Mouse (Mus musculus): ENCODE results near the gene Olfr485. TPM values are rescaled to one million over a fixed set of nuclear protein-coding genes. Genes with fewer than 3 reads are reported as not detected.

Gene Olfr485
- not detected in 2 replicates for polyA plus RNA-seq (2012; rRNA removed)

DNA sequence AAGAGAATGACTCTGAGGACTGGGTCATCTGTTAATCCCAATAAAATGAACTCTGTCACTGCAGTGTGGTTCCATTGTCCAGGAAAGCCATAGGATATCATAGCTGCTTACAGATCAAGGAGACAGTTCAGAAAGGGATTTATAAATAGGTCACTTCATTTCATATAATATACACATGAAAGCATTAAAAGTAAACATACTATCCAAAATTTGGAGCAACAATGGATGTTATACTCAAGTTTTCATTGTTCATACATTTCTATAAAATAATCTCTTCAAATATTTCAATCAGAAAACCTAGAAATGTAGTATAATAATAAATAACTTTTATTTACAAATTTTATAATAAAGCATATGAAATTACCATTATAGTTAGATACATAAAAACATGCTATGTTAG, at the start of gene Olfr485:
Gene Olfr485, minus strand, starts transcription at position 101 of the 400 bp plus-strand sequence.

DNA sequence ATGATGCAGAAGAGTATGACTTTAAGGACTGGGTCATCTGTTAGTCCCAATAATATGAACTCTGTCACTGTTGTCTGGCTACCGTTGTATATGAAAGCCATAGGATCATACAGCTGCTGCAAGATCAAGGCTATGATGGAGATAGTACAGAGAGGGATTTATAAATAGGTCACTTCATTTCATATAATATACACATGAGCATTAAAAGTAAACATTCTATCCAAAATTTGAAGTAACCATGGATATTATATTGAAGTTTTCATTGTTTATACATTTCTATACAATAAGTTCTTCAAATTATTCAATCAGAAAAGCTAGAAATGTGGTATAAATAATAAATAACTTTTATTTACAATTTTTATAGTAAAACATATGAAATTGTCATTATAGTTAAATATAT, 13.0 kb upstream of the Olfr485 start, which contains the start of gene Olfr486:
Gene Olfr486, minus strand, starts transcription at position 101 of the 400 bp plus-strand sequence.

DNA sequence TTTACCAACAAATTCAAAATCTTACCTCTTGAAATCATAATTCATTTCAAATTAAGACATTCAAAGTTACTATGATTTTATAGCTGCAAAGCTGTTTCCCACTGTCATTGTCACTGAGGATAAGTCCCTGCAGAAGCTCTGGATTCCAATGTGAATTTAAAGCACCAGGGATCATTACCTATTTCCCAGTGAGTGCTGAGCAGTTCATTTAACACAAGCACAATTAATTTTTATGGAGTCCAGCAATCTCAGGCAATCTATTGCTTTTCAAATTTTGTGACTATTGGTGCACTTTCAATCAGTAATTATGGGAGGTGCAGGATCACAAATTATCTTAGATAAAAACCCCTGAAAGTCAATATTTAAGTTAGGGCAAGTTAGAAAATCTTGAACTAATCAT, 32.3 kb downstream of the Olfr485 start, which contains the start of gene Olfr484:
Gene Olfr484, minus strand, starts transcription at position 101 of the 400 bp plus-strand sequence.

Other genes with a start within 250 kb of the Olfr485 start
- gene Olfr473, start 229.4 kb downstream of the Olfr485 start, polyA plus RNA-seq (2012; rRNA removed) = not detected in 2 replicates
- not detected in 2 replicates for gene Olfr474, start 205.2 kb downstream of the Olfr485 start, polyA plus RNA-seq (2012; rRNA removed)
- not detected in 2 replicates for gene Olfr476, start 195.1 kb downstream of the Olfr485 start, polyA plus RNA-seq (2012; rRNA removed)
- gene Olfr477, start 173.2 kb downstream of the Olfr485 start, polyA plus RNA-seq (2012; rRNA removed) = not detected in 2 replicates
- gene Olfr478, start 125.9 kb downstream of the Olfr485 start, polyA plus RNA-seq (2012; rRNA removed) = not detected in 2 replicates
- gene Olfr479, start 109.2 kb downstream of the Olfr485 start, polyA plus RNA-seq (2012; rRNA removed) = not detected in 2 replicates
- not detected in 2 replicates for gene Olfr480, start 92.5 kb downstream of the Olfr485 start, polyA plus RNA-seq (2012; rRNA removed)
- not detected in 2 replicates for gene Olfr481, start 80.0 kb downstream of the Olfr485 start, polyA plus RNA-seq (2012; rRNA removed)
- gene Olfr482, start 62.3 kb downstream of the Olfr485 start, polyA plus RNA-seq (2012; rRNA removed) = not detected in 2 replicates
- gene Olfr483, start 59.0 kb downstream of the Olfr485 start, polyA plus RNA-seq (2012; rRNA removed) = not detected in 2 replicates
- not detected in 2 replicates for gene Olfr484, start 32.4 kb downstream of the Olfr485 start, polyA plus RNA-seq (2012; rRNA removed)
- not detected in 2 replicates for gene Olfr486, start 12.9 kb upstream of the Olfr485 start, polyA plus RNA-seq (2012; rRNA removed)
- gene Olfr487, start 54.8 kb upstream of the Olfr485 start, polyA plus RNA-seq (2012; rRNA removed) = not detected in 2 replicates
- gene Olfr488, start 98.5 kb upstream of the Olfr485 start, polyA plus RNA-seq (2012; rRNA removed) = not detected in 2 replicates
- gene Olfr490, start 129.1 kb upstream of the Olfr485 start, polyA plus RNA-seq (2012; rRNA removed) = not detected in 2 replicates
- not detected in 2 replicates for gene Olfr491, start 153.6 kb upstream of the Olfr485 start, polyA plus RNA-seq (2012; rRNA removed)
- gene Olfr492, start 163.8 kb upstream of the Olfr485 start, polyA plus RNA-seq (2012; rRNA removed) = not detected in 2 replicates
- gene Olfr493, start 187.1 kb upstream of the Olfr485 start, polyA plus RNA-seq (2012; rRNA removed) = not detected in 2 replicates
- gene Olfr494, start 205.5 kb upstream of the Olfr485 start, polyA plus RNA-seq (2012; rRNA removed) = not detected in 2 replicates
- gene Olfr495, start 233.3 kb upstream of the Olfr485 start, polyA plus RNA-seq (2012; rRNA removed) = not detected in 2 replicates

Measured in colon, adult 2 months (tissue).